Mouse (Mus musculus): ENCODE measurements at regions not wholly inside any gene's neighbourhood (a gene's known extent, or its start where the extent isn't known, plus 50 kb on each side); places are given as distances from the start of the nearest gene placed in this dataset.

GRCm38 (mm10) chr3:68758609-68759008 is 68.2 kb downstream of the Il12a start:
- DNase-seq (ENCODE audit: low read depth, low spot score) = no peak

- DNase-seq (ENCODE audit: low read depth, low spot score) = no peak
Observed at GRCm38 (mm10) chr3:68759375-68759774, 68.9 kb downstream of the Il12a start.

- DNase-seq (ENCODE audit: low read depth, low spot score) = no peak
Observed at GRCm38 (mm10) chr3:68760806-68761205, 70.4 kb downstream of the Il12a start.

- no peak for DNase-seq (ENCODE audit: low read depth, low spot score)
Observed at GRCm38 (mm10) chr3:68761242-68761625, 70.8 kb downstream of the Il12a start.

- DNase-seq (ENCODE audit: low read depth, low spot score) = peak; percentile 73
Observed at GRCm38 (mm10) chr3:68761626-68762331, 71.3 kb downstream of the Il12a start.

GRCm38 (mm10) chr3:68762988-68763387 is 72.5 kb downstream of the Il12a start:
- DNase-seq (ENCODE audit: low read depth, low spot score) = no peak

GRCm38 (mm10) chr3:68764336-68764735 is 73.9 kb downstream of the Il12a start:
- DNase-seq (ENCODE audit: low read depth, low spot score) = no peak

GRCm38 (mm10) chr3:68764917-68765598 is 74.6 kb downstream of the Il12a start:
- DNase-seq (ENCODE audit: low read depth, low spot score) = no peak

- no peak for DNase-seq (ENCODE audit: low read depth, low spot score)
Observed at GRCm38 (mm10) chr3:68771579-68771978, 81.1 kb downstream of the Il12a start.

GRCm38 (mm10) chr3:68777801-68778200 is 87.4 kb downstream of the Il12a start:
- DNase-seq (ENCODE audit: low read depth, low spot score) = no peak

- DNase-seq (ENCODE audit: low read depth, low spot score) = no peak
Observed at GRCm38 (mm10) chr3:68778354-68779040, 88.1 kb downstream of the Il12a start.

GRCm38 (mm10) chr3:68780843-68781242 is 88.5 kb upstream of the 1110032F04Rik start:
- DNase-seq (ENCODE audit: low read depth, low spot score) = no peak

GRCm38 (mm10) chr3:68781466-68781865 is 87.9 kb upstream of the 1110032F04Rik start:
- no peak for DNase-seq (ENCODE audit: low read depth, low spot score)

- peak; percentile 50 for DNase-seq (ENCODE audit: low read depth, low spot score)
Observed at GRCm38 (mm10) chr3:68782363-68782762, 87.0 kb upstream of the 1110032F04Rik start.

- DNase-seq (ENCODE audit: low read depth, low spot score) = no peak
Observed at GRCm38 (mm10) chr3:68783666-68784416, 85.5 kb upstream of the 1110032F04Rik start.

GRCm38 (mm10) chr3:68786771-68787170 is 82.6 kb upstream of the 1110032F04Rik start:
- DNase-seq (ENCODE audit: low read depth, low spot score) = no peak

GRCm38 (mm10) chr3:68787385-68788175 is 81.8 kb upstream of the 1110032F04Rik start:
- DNase-seq (ENCODE audit: low read depth, low spot score) = no peak

GRCm38 (mm10) chr3:68789491-68789890 is 79.9 kb upstream of the 1110032F04Rik start:
- DNase-seq (ENCODE audit: low read depth, low spot score) = no peak

GRCm38 (mm10) chr3:68790466-68790865 is 78.9 kb upstream of the 1110032F04Rik start:
- DNase-seq (ENCODE audit: low read depth, low spot score) = no peak

GRCm38 (mm10) chr3:68792883-68793282 is 76.5 kb upstream of the 1110032F04Rik start:
- DNase-seq (ENCODE audit: low read depth, low spot score) = no peak

GRCm38 (mm10) chr3:68793923-68794322 is 75.5 kb upstream of the 1110032F04Rik start:
- DNase-seq (ENCODE audit: low read depth, low spot score) = no peak
